Mouse (Mus musculus) small intestine, adult 2 months (tissue): ENCODE data around the gene Jmy. TPM values are rescaled to one million over a fixed set of nuclear protein-coding genes. Genes with fewer than 3 reads are reported as not detected.

Source experiments
- H3K27ac ChIP-seq: fragments of 200-500 bp; 2 replicates; pipeline ENCODE4 v1.5.1; 2012; ENCODE audit warnings: low read depth, low read length, control low read depth, inconsistent platforms; ENCODE audit not compliant: insufficient read depth
- H3K27me3 ChIP-seq: fragments of 200-500 bp; 2 replicates; pipeline ENCODE4 v1.6.1; 2012; ENCODE audit warnings: mild to moderate bottlenecking, moderate library complexity, low read length, inconsistent platforms; ENCODE audit not compliant: control insufficient read depth, insufficient read depth
- H3K36me3 ChIP-seq: fragments of 200-500 bp; 2 replicates; pipeline ENCODE4 v1.6.1; 2012; ENCODE audit warnings: mild to moderate bottlenecking, low read length, control low read depth, inconsistent platforms; ENCODE audit not compliant: control insufficient read depth, insufficient read depth
- H3K4me1 ChIP-seq: fragments of 200-500 bp; 2 replicates; pipeline ENCODE4 v1.6.1; 2012; ENCODE audit warnings: low read length, inconsistent platforms, mixed read lengths; ENCODE audit not compliant: control insufficient read depth, insufficient read depth, insufficient read length
- H3K4me3 ChIP-seq: fragments of 200-500 bp; 2 replicates; pipeline ENCODE4 v1.5.1; 2012; ENCODE audit warnings: low read depth, mild to moderate bottlenecking, control low read depth, inconsistent platforms, low read length, moderate library complexity
- CTCF ChIP-seq: fragments of 200-500 bp; IDR thresholded peaks from 2 replicates; pipeline ENCODE4 v1.5.1; 2012; ENCODE audit warnings: low read depth, mild to moderate bottlenecking, control low read depth, inconsistent platforms, low read length, moderate library complexity, mixed read lengths; ENCODE audit not compliant: insufficient replicate concordance, insufficient read length; ENCODE audit errors: extremely low read depth
- POLR2A ChIP-seq: fragments of 200-500 bp; IDR thresholded peaks from 2 replicates; pipeline ENCODE4 v1.6.1; 2012; ENCODE audit warnings: low read depth, mild to moderate bottlenecking, control low read depth, inconsistent platforms, low read length, moderate library complexity
- WGBS: fragments of 180-500 bp; shearing (Covaris S2); methylation state at CpG from one replicate; pipeline ENCODE4 v1.1.7; 2018; 5-methylcytosine and 5-hydroxymethylcytosine counted together
- polyA plus RNA-seq: library from polyadenylated mRNA; depleted of rRNA; stranded (reverse); fragments of >200 nt; gene quantifications from 2 replicates; pipeline ENCODE4 v1.2.3, GENCODE M21; 2012; rRNA removed

Gene Jmy
- 4.9 and 6.6 TPM in 2 replicates for polyA plus RNA-seq

GRCm38 (mm10) chr13:93499167-93499972 lies at the start of gene Jmy:
Jmy (minus strand) TSS chr13:93499808.
- TF ChIP-seq POLR2A (0 out of 2 replicates have a peak, but pooled peaks have one; percentile 31), CTCF (no peak)
- 1% methylated on average over 104 of the region's 105 CpGs for WGBS
- H3K4me3 ChIP-seq, result peak within 1 kb of the TSS; percentile 84
- no peaks in the 10 kb centered on the region for H3K36me3 ChIP-seq
- H3K27ac ChIP-seq, result peak within 1 kb of the TSS; percentile 79
- H3K27me3 ChIP-seq, result no peaks in the 10 kb centered on the region
- H3K4me1 ChIP-seq, result 0 out of 2 replicates have a peak, but pooled peaks cover 2% of the 10 kb centered on the region

GRCm38 (mm10) chr13:93547641-93548040 lies 48.0 kb upstream of the Jmy start:
- Histone ChIP-seq H3K36me3 (no peaks in the 10 kb centered on the region), H3K27ac (no peak overlapping the region), H3K4me1 (no peaks in the 10 kb centered on the region), H3K27me3 (no peaks in the 10 kb centered on the region), H3K4me3 (no peak overlapping the region)
- TF ChIP-seq POLR2A (no peak), CTCF (no peak)
- 54% methylated on average over 5 of the region's 5 CpGs for WGBS

- H3K27ac ChIP-seq, result no peak overlapping the region
- no peaks in the 10 kb centered on the region for H3K4me1 ChIP-seq
- no peaks in the 10 kb centered on the region for H3K36me3 ChIP-seq
- H3K27me3 ChIP-seq, result no peaks in the 10 kb centered on the region
- H3K4me3 ChIP-seq, result no peak overlapping the region
- TF ChIP-seq CTCF (no peak), POLR2A (no peak)
- 53% methylated on average over 1 of the region's 1 CpGs for WGBS
Measured at GRCm38 (mm10) chr13:93546011-93546410, 46.4 kb upstream of the Jmy start.

GRCm38 (mm10) chr13:93544274-93544673 lies 44.7 kb upstream of the Jmy start:
- TF ChIP-seq POLR2A, result no peak
- no peak for TF ChIP-seq CTCF
- no peak overlapping the region for H3K4me3 ChIP-seq
- no peaks in the 10 kb centered on the region for H3K4me1 ChIP-seq
- H3K36me3 ChIP-seq, result no peaks in the 10 kb centered on the region
- no peak overlapping the region for H3K27ac ChIP-seq
- no peaks in the 10 kb centered on the region for H3K27me3 ChIP-seq

- Histone ChIP-seq H3K27ac (no peak overlapping the region), H3K4me3 (no peak overlapping the region), H3K36me3 (no peaks in the 10 kb centered on the region), H3K4me1 (no peaks in the 10 kb centered on the region), H3K27me3 (no peaks in the 10 kb centered on the region)
- 48% methylated on average over 4 of the region's 4 CpGs for WGBS
- TF ChIP-seq CTCF (no peak), POLR2A (no peak)
Measured at GRCm38 (mm10) chr13:93539311-93539710, 39.7 kb upstream of the Jmy start.

GRCm38 (mm10) chr13:93518753-93519319 lies 19.2 kb upstream of the Jmy start:
- WGBS, result 79% methylated on average over 2 of the region's 2 CpGs
- no peaks in the 10 kb centered on the region for H3K27me3 ChIP-seq

GRCm38 (mm10) chr13:93517223-93517622 lies 17.6 kb upstream of the Jmy start:
- Histone ChIP-seq H3K4me3 (no peak overlapping the region), H3K4me1 (no peaks in the 10 kb centered on the region), H3K36me3 (no peaks in the 10 kb centered on the region), H3K27me3 (no peaks in the 10 kb centered on the region), H3K27ac (no peak overlapping the region)
- no peak for TF ChIP-seq CTCF
- no peak for TF ChIP-seq POLR2A

More at GRCm38 (mm10) chr13:93518753-93519319, 19.2 kb upstream of the Jmy start:
- Histone ChIP-seq H3K4me1 (no peaks in the 10 kb centered on the region), H3K27ac (no peak overlapping the region), H3K36me3 (no peaks in the 10 kb centered on the region), H3K4me3 (no peak overlapping the region)
- TF ChIP-seq POLR2A (no peak), CTCF (no peak)
